Mouse (Mus musculus): ENCODE results near the gene Gm30191. TPM values are rescaled to one million over a fixed set of nuclear protein-coding genes. Genes with fewer than 3 reads are reported as not detected.
"Not testable (repeated sequence)": the region's sequence is repeated elsewhere in the genome, so short reads cannot be mapped to it uniquely, and the experiment has no call there.

The Gm30191 gene
- polyA plus RNA-seq, 1 experiment from 2014 or later, result not detected

- no peak within 1 kb of the TSS for H3K27ac ChIP-seq
- H3K4me1 ChIP-seq, result peaks cover 65% of the 10 kb centered on the region
- H3K4me3 ChIP-seq, result peak within 1 kb of the TSS; percentile 52
- H3K9me3 ChIP-seq, result no peaks in the 10 kb centered on the region
- ATAC-seq (ENCODE audit: insufficient number of reproducible peaks, low FRiP score, low TSS enrichment, low read depth), result no peak
- no peak within 1 kb of the TSS for H3K9ac ChIP-seq
- H3K36me3 ChIP-seq, result no peaks in the 10 kb centered on the region
- peak within 1 kb of the TSS; percentile 19 for H3K4me2 ChIP-seq
- 3% methylated on average over 13 of the region's 13 CpGs for WGBS
- H3K27me3 ChIP-seq, result peaks cover 75% of the 10 kb centered on the region
Observed at GRCm38 (mm10) chr4:134253722-134254324, 7.1 kb downstream of the Gm30191 start, which contains the start of gene Grrp1. Gene Grrp1 (minus strand): TSS chr4:134254106.

GRCm38 (mm10) chr4:134254835-134255234 is 8.1 kb downstream of the Gm30191 start:
- H3K27me3 ChIP-seq, result peaks cover 66% of the 10 kb centered on the region
- no peak for ATAC-seq (ENCODE audit: insufficient number of reproducible peaks, low FRiP score, low TSS enrichment, low read depth)
- no peak overlapping the region for H3K9ac ChIP-seq
- H3K4me2 ChIP-seq, result no peak overlapping the region
- no peak overlapping the region for H3K27ac ChIP-seq
- H3K9me3 ChIP-seq, result no peaks in the 10 kb centered on the region
- H3K36me3 ChIP-seq, result no peaks in the 10 kb centered on the region
- no peak overlapping the region for H3K4me3 ChIP-seq
- peaks cover 58% of the 10 kb centered on the region for H3K4me1 ChIP-seq
- 46% methylated on average over 3 of the region's 3 CpGs for WGBS

- WGBS, result 34% methylated on average over 4 of the region's 4 CpGs
- Histone ChIP-seq H3K27me3 (peaks cover 56% of the 10 kb centered on the region), H3K4me2 (no peak overlapping the region), H3K9ac (no peak overlapping the region), H3K9me3 (no peaks in the 10 kb centered on the region), H3K27ac (0 out of 2 replicates have a peak overlapping the region, but pooled peaks have one; percentile 14), H3K4me1 (peaks cover 48% of the 10 kb centered on the region), H3K4me3 (no peak overlapping the region), H3K36me3 (no peaks in the 10 kb centered on the region)
- ATAC-seq (ENCODE audit: insufficient number of reproducible peaks, low FRiP score, low TSS enrichment, low read depth), result no peak
Observed at GRCm38 (mm10) chr4:134255854-134256253, 9.1 kb downstream of the Gm30191 start.

GRCm38 (mm10) chr4:134256407-134257197 is 9.9 kb downstream of the Gm30191 start:
- Histone ChIP-seq H3K9me3 (no peaks in the 10 kb centered on the region), H3K27me3 (peaks cover 49% of the 10 kb centered on the region), H3K27ac (peak overlapping the region; percentile 14; the same call in 1 of the 2 replicates), H3K4me2 (no peak overlapping the region), H3K36me3 (no peaks in the 10 kb centered on the region), H3K4me1 (peaks cover 40% of the 10 kb centered on the region), H3K9ac (no peak overlapping the region), H3K4me3 (no peak overlapping the region)
- ATAC-seq (ENCODE audit: insufficient number of reproducible peaks, low FRiP score, low TSS enrichment, low read depth), result 0 out of 2 replicates have a peak, but pooled peaks have one; percentile 1
- 23% methylated on average over 18 of the region's 19 CpGs for WGBS

DNA sequence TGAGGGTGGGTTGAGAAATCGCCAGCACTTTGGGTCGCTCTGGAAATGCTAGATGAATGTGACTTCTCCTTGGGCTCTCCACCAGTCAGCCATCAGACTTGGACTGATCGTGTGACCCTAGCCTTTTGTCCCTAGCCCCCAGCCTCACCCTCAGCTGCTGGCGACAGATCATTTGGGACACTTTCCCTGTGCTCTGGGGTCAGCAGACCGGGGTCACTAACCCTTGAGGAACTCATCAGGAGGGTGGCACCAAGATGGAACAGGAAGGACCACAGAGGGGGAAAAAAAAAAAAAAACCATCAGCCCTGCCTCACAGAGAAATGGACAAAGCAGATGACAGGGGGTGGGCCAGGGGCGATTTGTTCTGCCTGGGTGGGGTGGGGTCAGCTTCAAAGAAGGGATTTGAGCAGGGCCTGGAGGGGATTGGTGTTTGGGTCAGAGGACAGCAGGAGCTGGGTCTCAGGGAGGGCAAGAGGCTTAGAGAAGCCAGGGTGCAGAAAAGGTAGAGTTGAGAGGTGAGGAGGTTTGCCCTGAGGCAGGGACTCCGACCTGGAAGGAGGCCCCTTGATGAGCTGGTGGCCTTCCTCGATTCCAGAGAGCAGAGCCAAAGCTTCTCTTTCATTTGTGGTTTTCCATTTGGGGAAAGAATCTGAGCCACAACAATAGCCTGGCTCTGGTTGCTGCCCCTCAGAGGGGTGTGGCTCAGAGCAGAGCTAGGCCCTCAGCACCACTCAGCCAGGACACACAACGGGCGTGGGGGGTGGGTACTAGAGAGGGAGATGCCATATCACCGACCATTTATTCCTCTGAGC is 10.7 kb downstream of the Gm30191 start:
- H3K4me2 ChIP-seq, result no peak overlapping the region
- H3K4me3 ChIP-seq, result no peak overlapping the region
- H3K4me1 ChIP-seq, result peaks cover 32% of the 10 kb centered on the region
- no peak overlapping the region for H3K27ac ChIP-seq
- H3K36me3 ChIP-seq, result no peaks in the 10 kb centered on the region
- 29% methylated on average over 11 of the region's 11 CpGs for WGBS
- no peak for ATAC-seq (ENCODE audit: insufficient number of reproducible peaks, low FRiP score, low TSS enrichment, low read depth)
- peaks cover 41% of the 10 kb centered on the region for H3K27me3 ChIP-seq
- H3K9me3 ChIP-seq, result no peaks in the 10 kb centered on the region
- no peak overlapping the region for H3K9ac ChIP-seq

- H3K27ac ChIP-seq, result no peak overlapping the region
- ATAC-seq (ENCODE audit: insufficient number of reproducible peaks, low FRiP score, low TSS enrichment, low read depth), result no peak
- 69% methylated on average over 11 of the region's 11 CpGs for whole genome bisulfite sequencing
Observed at GRCm38 (mm10) chr4:134258354-134258753, 11.6 kb downstream of the Gm30191 start.

GRCm38 (mm10) chr4:134263191-134263590 is 16.5 kb downstream of the Gm30191 start:
- Histone ChIP-seq H3K4me2 (no peak overlapping the region), H3K4me1 (no peaks in the 10 kb centered on the region), H3K27ac (no peak overlapping the region), H3K36me3 (no peaks in the 10 kb centered on the region), H3K9me3 (no peaks in the 10 kb centered on the region), H3K9ac (no peak overlapping the region), H3K4me3 (no peak overlapping the region), H3K27me3 (no peaks in the 10 kb centered on the region)
- 29% methylated on average over 6 of the region's 6 CpGs for WGBS
- no peak for ATAC-seq (ENCODE audit: insufficient number of reproducible peaks, low FRiP score, low TSS enrichment, low read depth)

More at GRCm38 (mm10) chr4:134258354-134258753, 11.6 kb downstream of the Gm30191 start:
- Histone ChIP-seq H3K9me3 (no peaks in the 10 kb centered on the region), H3K4me2 (no peak overlapping the region), H3K4me1 (peaks cover 28% of the 10 kb centered on the region), H3K27me3 (peaks cover 31% of the 10 kb centered on the region), H3K36me3 (no peaks in the 10 kb centered on the region), H3K4me3 (no peak overlapping the region), H3K9ac (no peak overlapping the region)

DNA sequence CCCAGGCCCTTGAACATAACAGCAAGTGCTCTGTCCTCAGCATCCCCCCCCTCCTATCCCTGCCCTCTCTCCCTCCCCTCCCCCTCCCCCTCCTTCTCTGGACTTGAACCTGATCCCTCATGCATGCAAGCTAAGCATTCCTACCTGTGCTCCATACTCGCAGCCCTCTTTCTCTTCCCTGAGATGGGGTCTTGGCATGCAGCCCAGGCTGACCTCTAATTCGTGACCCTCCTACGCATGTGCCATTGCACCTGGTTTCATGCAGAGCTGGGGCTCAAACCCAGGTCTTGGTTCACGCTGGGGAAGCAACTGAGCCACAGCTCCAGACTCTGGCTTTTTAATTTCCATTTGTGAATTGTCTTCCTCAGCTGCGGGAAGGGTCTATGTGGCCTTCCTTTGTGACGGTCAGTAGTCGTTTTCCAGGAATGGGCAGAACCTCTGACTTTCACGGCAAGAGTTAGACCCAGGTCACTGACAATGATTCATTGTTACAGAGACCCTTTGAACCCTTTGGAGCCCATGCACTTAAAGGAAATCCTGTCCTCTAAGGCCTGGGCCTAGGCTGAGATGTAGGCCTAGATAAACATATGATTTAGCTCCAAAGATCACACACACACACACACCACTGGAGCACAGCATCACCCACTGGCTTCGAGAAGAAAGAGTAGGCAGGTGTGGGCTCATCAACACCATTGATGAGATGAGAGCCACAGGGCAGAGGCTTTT is 19.3 kb downstream of the Gm30191 start:
- no peak for ATAC-seq (ENCODE audit: insufficient number of reproducible peaks, low FRiP score, low TSS enrichment, low read depth)
- no peaks in the 10 kb centered on the region for H3K27me3 ChIP-seq
- no peak overlapping the region for H3K9ac ChIP-seq
- H3K4me3 ChIP-seq, result no peak overlapping the region
- H3K9me3 ChIP-seq, result no peaks in the 10 kb centered on the region
- no peak overlapping the region for H3K27ac ChIP-seq
- no peaks in the 10 kb centered on the region for H3K36me3 ChIP-seq
- WGBS, result 60% methylated on average over 9 of the region's 9 CpGs
- no peaks in the 10 kb centered on the region for H3K4me1 ChIP-seq
- H3K4me2 ChIP-seq, result no peak overlapping the region

- Histone ChIP-seq H3K9ac (no peak overlapping the region), H3K9me3 (no peaks in the 10 kb centered on the region), H3K4me3 (no peak overlapping the region), H3K4me2 (no peak overlapping the region), H3K27ac (no peak overlapping the region), H3K27me3 (no peaks in the 10 kb centered on the region), H3K36me3 (no peaks in the 10 kb centered on the region), H3K4me1 (peaks cover 4% of the 10 kb centered on the region; the same call in 1 of the 2 replicates)
- 81% methylated on average over 19 of the region's 19 CpGs for WGBS
- no peak for ATAC-seq (ENCODE audit: insufficient number of reproducible peaks, low FRiP score, low TSS enrichment, low read depth)
Observed at GRCm38 (mm10) chr4:134268102-134268655, 21.4 kb downstream of the Gm30191 start.

- H3K4me1 ChIP-seq; H3K27me3 ChIP-seq; H3K4me2 ChIP-seq; H3K27ac ChIP-seq; ATAC-seq (ENCODE audit: insufficient number of reproducible peaks, low FRiP score, low TSS enrichment, low read depth); H3K36me3 ChIP-seq; H3K4me3 ChIP-seq; H3K9me3 ChIP-seq; H3K9ac ChIP-seq: not testable (repeated sequence)
Observed at GRCm38 (mm10) chr4:134269622-134270021, 22.9 kb downstream of the Gm30191 start.

DNA sequence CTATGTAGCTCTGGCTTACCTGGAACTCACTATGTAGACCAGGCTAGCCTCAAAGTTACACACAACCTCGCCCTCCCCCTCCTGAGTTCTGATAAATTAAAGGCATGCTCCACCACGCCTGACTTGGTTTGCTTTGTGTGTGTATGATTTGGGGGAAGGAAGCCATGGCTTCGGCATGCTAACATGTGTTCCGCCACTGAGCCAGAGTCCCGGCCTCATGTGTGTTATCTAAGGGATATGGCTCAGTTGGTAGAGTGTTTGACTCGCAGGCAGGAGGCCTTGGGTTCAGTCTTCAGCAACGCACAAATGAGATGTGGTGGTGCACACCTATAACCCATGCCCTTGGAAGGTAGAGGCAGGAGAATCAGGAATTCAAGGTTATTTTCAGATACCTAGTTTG is 25.2 kb downstream of the Gm30191 start:
- Histone ChIP-seq H3K36me3 (peaks cover 5% of the 10 kb centered on the region), H3K4me1 (peaks cover 4% of the 10 kb centered on the region; the same call in 1 of the 2 replicates), H3K27me3 (no peaks in the 10 kb centered on the region), H3K9me3 (no peaks in the 10 kb centered on the region), H3K9ac (no peak overlapping the region), H3K27ac (no peak overlapping the region), H3K4me2 (no peak overlapping the region), H3K4me3 (no peak overlapping the region)
- 85% methylated on average over 7 of the region's 7 CpGs for WGBS
- ATAC-seq (ENCODE audit: insufficient number of reproducible peaks, low FRiP score, low TSS enrichment, low read depth), result no peak
